Mouse (Mus musculus) embryonic facial prominence, embryonic 11.5 days (tissue): ENCODE data around the gene Alyref. TPM values are rescaled to one million over a fixed set of nuclear protein-coding genes. Genes with fewer than 3 reads are reported as not detected.

Source experiments
- ATAC-seq: fragments of 200-750 bp; cut with Nextera tagmentation; replicated peaks from 2 replicates; pipeline ENCODE4 v1.8.0; 2017; ENCODE audit warnings: low read depth; ENCODE audit not compliant: insufficient number of reproducible peaks, low FRiP score, low TSS enrichment
- DNase-seq: peaks from one replicate; pipeline ENCODE4 v3.0.0-alpha.2; 2015; ENCODE audit warnings: low spot score
- H3K27ac ChIP-seq: fragments of 300-500 bp; sonication (generic); replicated peaks from 2 replicates; pipeline ENCODE4 v1.5.1; 2014; ENCODE audit warnings: mild to moderate bottlenecking, low read depth, low read length, control low read depth
- H3K27me3 ChIP-seq: fragments of 300-500 bp; sonication (generic); 2 replicates; pipeline ENCODE4 v1.6.1; 2014; ENCODE audit warnings: mild to moderate bottlenecking, low read length, moderate library complexity, mixed read lengths; ENCODE audit not compliant: control insufficient read depth, insufficient read depth
- H3K36me3 ChIP-seq: fragments of 300-500 bp; sonication (generic); replicated peaks from 2 replicates; pipeline ENCODE4 v1.6.1; 2014; ENCODE audit warnings: low read depth, mild to moderate bottlenecking, low read length, moderate library complexity, mixed read lengths; ENCODE audit not compliant: control insufficient read depth, insufficient read depth
- H3K4me1 ChIP-seq: fragments of 300-500 bp; sonication (generic); 2 replicates; pipeline ENCODE4 v1.6.1; 2014; ENCODE audit warnings: low read length, mixed read lengths; ENCODE audit not compliant: control insufficient read depth, insufficient read depth
- H3K4me2 ChIP-seq: fragments of 300-500 bp; sonication (generic); 2 replicates; pipeline ENCODE4 v1.6.1; 2014; ENCODE audit warnings: low read depth, mild to moderate bottlenecking, control low read depth, low read length, moderate library complexity
- H3K4me3 ChIP-seq: fragments of 300-500 bp; sonication (generic); 2 replicates; pipeline ENCODE4 v1.5.1; 2014; ENCODE audit warnings: low read depth, low read length, control low read depth
- H3K9ac ChIP-seq: fragments of 300-500 bp; sonication (generic); replicated peaks from 2 replicates; pipeline ENCODE4 v1.6.1; 2014; ENCODE audit warnings: mild to moderate bottlenecking, control low read depth, low read length
- H3K9me3 ChIP-seq: fragments of 300-500 bp; sonication (generic); replicated peaks from 2 replicates; pipeline ENCODE4 v1.6.1; 2016; ENCODE audit warnings: mild to moderate bottlenecking, low read length, inconsistent platforms, mixed read lengths; ENCODE audit not compliant: control insufficient read depth
- WGBS: fragments of 180-500 bp; shearing (Covaris S2); extraction: QIAGEN DNeasy Blood & Tissue Kit; methylation state at CpG from one replicate; pipeline ENCODE4 v1.1.7; 2014; 5-methylcytosine and 5-hydroxymethylcytosine counted together
- polyA plus RNA-seq: library from polyadenylated mRNA; unstranded; fragments of >200 nt; fragmentation: Nextera tagmentation; extraction: Ambion mirVana; gene quantifications from 2 replicates; pipeline ENCODE4 v1.2.1, GENCODE M21; 2014

Alyref gene
- polyA plus RNA-seq, 1 experiment from 2014 or later: 893 TPM

GRCm38 (mm10) chr11:120572752-120573584 is 25.2 kb downstream of the Alyref start, which contains the start of gene P4hb:
P4hb (minus strand) TSS chr11:120573253.
- Histone ChIP-seq H3K4me2 (peak within 1 kb of the TSS; percentile 88), H3K27me3 (no peaks in the 10 kb centered on the region), H3K9me3 (no peaks in the 10 kb centered on the region), H3K4me3 (peak within 1 kb of the TSS; percentile 78), H3K36me3 (peaks cover 18% of the 10 kb centered on the region), H3K27ac (peak within 1 kb of the TSS; percentile 88), H3K9ac (peak within 1 kb of the TSS; percentile 85), H3K4me1 (peaks cover 3% of the 10 kb centered on the region)
- WGBS: under 1% methylated on average over 93 of the region's 94 CpGs
- DNase-seq (peak; percentile 100), ATAC-seq (peak; percentile 94)

DNA sequence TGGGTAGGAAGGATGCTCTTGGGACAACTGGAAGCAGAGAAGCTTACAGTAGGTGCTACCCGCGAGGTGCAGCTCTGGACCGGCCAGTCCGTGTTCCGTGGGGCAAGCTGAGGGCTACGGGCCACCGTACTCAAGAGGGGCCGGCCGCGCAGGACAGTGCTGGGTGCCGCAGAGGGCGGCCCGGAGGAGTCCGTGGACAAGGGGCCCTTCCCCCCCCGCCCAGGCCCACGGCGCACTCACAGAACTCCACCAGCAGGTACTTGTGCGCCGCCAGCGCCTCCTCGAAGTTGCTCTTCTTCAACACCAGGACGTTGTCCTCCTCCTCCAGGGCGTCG is 25.8 kb downstream of the Alyref start:
- Histone ChIP-seq H3K27me3 (no peaks in the 10 kb centered on the region), H3K4me2 (peak overlapping the region; percentile 81), H3K4me3 (peak overlapping the region; percentile 78), H3K9ac (peak overlapping the region; percentile 84), H3K9me3 (no peaks in the 10 kb centered on the region), H3K4me1 (peaks cover 3% of the 10 kb centered on the region), H3K27ac (peak overlapping the region; percentile 88; the same call in 1 of the 2 replicates), H3K36me3 (peaks cover 19% of the 10 kb centered on the region)
- DNase-seq (no peak), ATAC-seq (peak; percentile 44; the same call in 1 of the 2 replicates)
- under 1% methylated on average over 23 of the region's 24 CpGs for WGBS

DNA sequence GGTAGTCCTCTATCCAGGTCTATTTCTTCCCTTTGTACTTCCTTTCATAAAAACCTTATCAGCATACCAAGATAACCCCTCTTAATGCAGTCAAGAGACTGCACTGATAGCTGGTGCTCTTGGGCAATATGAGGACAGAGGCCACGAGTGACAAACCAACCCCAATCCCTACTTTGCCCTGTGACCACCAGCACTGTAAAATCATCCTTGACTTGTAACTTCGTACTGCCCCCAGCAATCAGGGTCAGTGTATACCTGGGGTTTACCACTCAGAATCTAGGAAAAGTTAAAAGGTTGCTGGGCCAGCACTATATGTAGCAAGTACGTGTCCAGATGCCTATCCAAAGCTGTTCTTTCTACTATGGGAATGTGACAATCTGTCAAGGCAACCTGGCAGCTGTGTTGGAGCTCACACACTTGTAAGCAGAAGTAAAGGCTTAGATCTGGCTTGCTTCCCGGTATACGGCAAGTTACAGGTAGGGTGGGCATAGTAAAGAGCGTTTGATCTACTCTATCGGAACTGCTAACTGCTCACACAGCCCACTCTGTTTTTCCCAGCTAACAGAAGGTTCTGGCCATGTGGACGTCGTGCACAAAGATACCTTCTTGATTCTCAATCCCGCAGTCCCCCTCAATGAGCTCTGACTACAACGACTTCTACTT is 26.3 kb downstream of the Alyref start:
- DNase-seq (no peak), ATAC-seq (no peak)
- peak overlapping the region; percentile 81 for H3K4me2 ChIP-seq
- peak overlapping the region; percentile 84 for H3K9ac ChIP-seq
- peak overlapping the region; percentile 78 for H3K4me3 ChIP-seq
- WGBS: 17% methylated on average over 11 of the region's 11 CpGs
- peaks cover 19% of the 10 kb centered on the region for H3K36me3 ChIP-seq
- H3K9me3 ChIP-seq: no peaks in the 10 kb centered on the region
- 0 out of 2 replicates have a peak overlapping the region, but pooled peaks have one; percentile 88 for H3K27ac ChIP-seq
- H3K27me3 ChIP-seq: no peaks in the 10 kb centered on the region
- peaks cover 3% of the 10 kb centered on the region for H3K4me1 ChIP-seq

GRCm38 (mm10) chr11:120571122-120571521 is 27.0 kb downstream of the Alyref start:
- Histone ChIP-seq H3K4me1 (peaks cover 3% of the 10 kb centered on the region), H3K9ac (peak overlapping the region; percentile 84), H3K4me2 (peak overlapping the region; percentile 81), H3K4me3 (peak overlapping the region; percentile 78), H3K36me3 (peaks cover 23% of the 10 kb centered on the region), H3K9me3 (no peaks in the 10 kb centered on the region), H3K27ac (no peak overlapping the region), H3K27me3 (no peaks in the 10 kb centered on the region)
- no peak for DNase-seq
- 90% methylated on average over 3 of the region's 3 CpGs for WGBS
- no peak for ATAC-seq

GRCm38 (mm10) chr11:120568324-120568723 is 29.8 kb downstream of the Alyref start:
- peaks cover 37% of the 10 kb centered on the region for H3K36me3 ChIP-seq
- H3K9me3 ChIP-seq: no peaks in the 10 kb centered on the region
- WGBS: 94% methylated on average over 6 of the region's 6 CpGs
- no peak overlapping the region for H3K4me3 ChIP-seq
- H3K4me1 ChIP-seq: peaks cover 3% of the 10 kb centered on the region
- no peak overlapping the region for H3K27ac ChIP-seq
- DNase-seq: no peak
- no peaks in the 10 kb centered on the region for H3K27me3 ChIP-seq
- ATAC-seq: no peak
- H3K9ac ChIP-seq: no peak overlapping the region
- no peak overlapping the region for H3K4me2 ChIP-seq

DNA sequence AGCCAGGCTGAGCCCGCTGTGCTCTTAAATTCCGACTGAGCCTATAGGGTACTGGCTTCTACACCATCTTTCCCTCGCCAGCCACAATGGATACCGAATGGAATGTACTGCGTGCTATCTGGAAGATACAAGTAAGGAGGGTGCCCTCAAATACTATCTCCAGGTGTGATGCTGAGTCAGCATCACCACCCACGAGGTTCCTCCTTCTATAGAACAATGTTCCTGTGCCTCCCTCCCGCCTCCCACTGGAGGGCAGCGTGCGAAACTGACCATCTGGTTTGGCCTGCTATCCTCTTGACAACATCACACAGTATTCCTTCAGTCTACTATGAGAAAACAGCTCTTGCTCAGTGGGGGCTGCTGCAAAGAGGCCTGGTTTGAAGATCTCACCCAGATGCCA is 33.1 kb downstream of the Alyref start:
- H3K9ac ChIP-seq: no peak overlapping the region
- H3K4me1 ChIP-seq: no peaks in the 10 kb centered on the region
- DNase-seq (no peak), ATAC-seq (no peak)
- no peak overlapping the region for H3K4me2 ChIP-seq
- H3K27me3 ChIP-seq: no peaks in the 10 kb centered on the region
- H3K36me3 ChIP-seq: peaks cover 49% of the 10 kb centered on the region
- WGBS: 89% methylated on average over 9 of the region's 9 CpGs
- H3K27ac ChIP-seq: no peak overlapping the region
- H3K4me3 ChIP-seq: no peak overlapping the region
- H3K9me3 ChIP-seq: no peaks in the 10 kb centered on the region

- 94% methylated on average over 13 of the region's 13 CpGs for WGBS
- Histone ChIP-seq H3K27ac (no peak overlapping the region), H3K9me3 (no peaks in the 10 kb centered on the region), H3K27me3 (no peaks in the 10 kb centered on the region), H3K36me3 (peaks cover 46% of the 10 kb centered on the region), H3K4me3 (no peak overlapping the region), H3K4me2 (no peak overlapping the region), H3K9ac (no peak overlapping the region), H3K4me1 (no peaks in the 10 kb centered on the region)
- ATAC-seq (no peak), DNase-seq (no peak)
Observed at GRCm38 (mm10) chr11:120562949-120563348, 35.2 kb downstream of the Alyref start.
